Mouse (Mus musculus) heart, adult 11 months (tissue): ENCODE measurements around the gene Txndc11.

Source experiments
- DNase-seq: peaks from one replicate; pipeline ENCODE4 v3.0.0; 2022

Gene Txndc11

DNA sequence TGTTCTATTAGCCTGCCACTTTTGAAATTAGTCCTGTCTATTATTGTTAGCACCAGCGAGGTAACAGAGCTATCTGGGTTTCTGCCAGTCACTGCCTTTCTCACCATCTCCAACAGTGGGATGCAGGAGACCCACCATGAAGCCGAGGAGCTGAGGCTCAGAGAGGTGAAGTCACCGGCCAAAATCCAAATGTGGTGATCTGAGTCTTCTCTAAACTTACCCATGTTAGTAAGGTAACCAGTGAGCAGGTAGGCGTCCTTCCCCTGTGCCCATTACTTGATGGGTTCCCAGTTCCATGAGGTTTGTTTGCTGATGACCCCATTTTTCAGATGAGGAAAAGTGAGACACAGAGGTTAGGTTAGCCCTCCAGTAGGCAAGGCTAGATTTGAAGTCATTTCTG is 70.1 kb downstream of the Txndc11 start:
- peak; percentile 90 for DNase-seq

GRCm38 (mm10) chr16:11062794-11063721 is 71.4 kb downstream of the Txndc11 start:
- DNase-seq: peak; percentile 100

GRCm38 (mm10) chr16:11060645-11061044 is 73.8 kb downstream of the Txndc11 start, which contains the start of gene Snn:
Gene Snn, plus strand, starts transcription at chr16:11060945.
- DNase-seq: peak; percentile 80

GRCm38 (mm10) chr16:11055916-11056315 is 78.5 kb downstream of the Txndc11 start:
- no peak for DNase-seq

DNA sequence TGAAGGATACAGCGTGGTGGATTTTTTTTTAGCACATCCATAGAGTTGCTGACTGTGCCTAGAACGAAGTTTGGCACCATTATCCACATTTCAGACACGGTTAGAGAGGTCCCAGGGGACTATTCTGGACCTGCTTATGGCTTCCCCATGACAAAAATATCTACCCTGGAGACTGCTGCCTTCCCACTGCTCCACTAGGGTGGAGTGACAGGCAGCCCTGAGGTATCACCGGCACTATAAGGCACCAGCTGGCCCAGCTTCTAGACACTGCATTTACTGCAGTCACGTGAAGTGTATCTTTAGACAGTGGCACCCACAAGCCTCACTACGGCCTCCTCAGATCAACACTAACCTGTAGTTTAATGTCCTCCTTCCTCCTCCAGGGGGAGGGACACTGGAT is 79.6 kb downstream of the Txndc11 start:
- DNase-seq: peak; percentile 81

DNA sequence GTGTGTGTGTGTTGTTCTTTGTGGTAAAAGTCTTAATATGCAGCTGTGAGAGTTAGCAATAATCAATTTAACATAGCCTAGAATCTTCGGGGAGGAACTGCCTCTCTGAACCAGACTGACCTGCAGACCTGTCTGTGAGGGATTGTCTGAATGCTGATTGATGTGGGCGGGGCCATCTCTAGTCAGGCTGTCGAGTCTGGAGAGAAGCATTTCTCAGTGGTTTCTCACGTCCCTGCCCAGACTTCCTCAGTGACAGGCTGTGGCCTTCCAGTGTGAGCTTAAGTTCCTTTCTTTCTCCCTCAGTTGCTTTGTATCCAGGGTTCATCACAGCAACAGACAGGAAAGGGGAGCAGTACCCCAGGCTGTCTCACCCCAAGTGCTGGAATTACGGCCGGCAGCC is 80.0 kb downstream of the Txndc11 start:
- DNase-seq: no peak

GRCm38 (mm10) chr16:11051134-11051533 is 83.3 kb downstream of the Txndc11 start:
- no peak for DNase-seq

DNA sequence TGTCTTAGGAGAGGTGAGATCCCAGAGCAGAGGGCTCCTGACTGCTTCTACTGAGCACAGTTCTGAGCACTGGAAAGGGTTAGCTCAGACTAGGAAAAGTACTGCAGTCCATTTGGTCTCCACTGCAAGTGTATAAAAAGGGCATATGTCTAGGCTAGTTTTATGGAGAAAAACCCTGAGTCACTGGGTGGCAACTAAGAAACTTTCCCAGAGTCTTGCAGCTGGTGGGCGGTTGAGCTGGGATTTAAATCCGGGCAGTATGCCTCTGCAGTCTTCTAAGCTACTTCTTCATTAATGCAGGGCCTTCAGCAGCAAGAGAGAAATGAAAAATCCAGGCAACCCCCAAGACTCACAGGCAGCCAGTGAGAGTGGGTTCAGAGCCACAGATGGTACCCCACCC is 84.2 kb downstream of the Txndc11 start:
- DNase-seq: no peak

DNA sequence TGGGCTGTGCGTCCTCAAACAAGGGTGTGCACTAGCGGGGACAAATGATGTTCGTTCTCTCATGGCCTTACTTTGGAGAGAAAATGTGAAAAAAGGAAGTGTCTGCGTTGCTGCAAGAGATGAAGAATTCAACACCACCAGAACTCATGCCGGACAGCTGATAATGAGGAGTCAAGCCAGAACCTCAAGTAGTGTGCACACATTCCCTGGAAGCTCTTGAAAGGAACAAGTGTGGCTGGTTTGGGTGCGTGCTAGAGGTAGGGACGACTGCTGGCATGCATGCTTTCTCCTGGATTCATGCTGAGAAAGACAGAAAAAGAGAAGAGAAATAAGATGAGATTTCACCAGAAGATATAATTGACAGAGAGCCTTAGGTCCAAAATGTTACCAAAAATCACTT is 87.3 kb downstream of the Txndc11 start:
- DNase-seq: no peak

GRCm38 (mm10) chr16:11046437-11046836 is 88.0 kb downstream of the Txndc11 start:
- DNase-seq: peak; percentile 99

GRCm38 (mm10) chr16:11043239-11043638 is 91.2 kb downstream of the Txndc11 start:
- DNase-seq: no peak

DNA sequence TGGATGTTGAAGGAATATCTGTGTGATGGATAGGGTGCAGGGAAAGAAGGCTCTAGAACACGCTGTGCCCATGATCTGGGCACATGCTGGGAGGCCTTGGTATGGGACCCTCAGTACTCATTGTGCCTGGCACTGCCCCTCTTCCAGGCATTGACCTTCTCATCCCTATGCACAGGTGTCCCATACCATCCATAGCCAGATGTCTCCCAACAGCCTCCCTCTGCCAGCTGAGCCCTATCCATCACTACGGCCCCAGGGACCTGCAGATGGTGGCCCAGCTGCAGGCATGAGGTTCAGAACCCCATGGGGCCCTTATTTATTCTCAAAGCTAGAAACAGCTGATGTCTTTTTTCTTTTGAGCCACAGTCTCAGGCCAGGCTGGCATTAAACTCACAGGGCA is 93.8 kb downstream of the Txndc11 start:
- DNase-seq: peak; percentile 52

GRCm38 (mm10) chr16:11035790-11036431 is 98.5 kb downstream of the Txndc11 start:
- DNase-seq: peak; percentile 96

DNA sequence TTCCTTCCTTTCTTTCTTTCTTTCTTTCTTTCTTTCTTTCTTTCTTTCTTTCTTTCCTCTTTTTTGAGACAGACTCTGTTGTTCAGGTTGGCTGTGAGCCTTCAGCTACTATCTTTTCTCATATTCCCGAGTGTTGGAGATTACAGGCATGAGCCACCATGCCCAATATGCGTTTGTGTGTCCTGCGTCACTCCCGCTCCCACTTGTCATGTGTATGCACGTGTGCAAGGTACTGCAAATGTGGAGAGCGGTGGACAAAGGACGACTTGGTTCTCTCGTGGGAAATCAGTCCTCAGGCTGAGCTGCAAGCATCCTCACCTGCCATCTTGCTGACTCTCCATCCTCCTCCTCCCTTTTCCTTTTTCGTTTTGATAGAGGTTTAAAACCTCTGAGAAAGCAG is 99.2 kb downstream of the Txndc11 start:
- DNase-seq: no peak

- peak; percentile 97 for DNase-seq
These were observed 100.2 kb downstream of the Txndc11 start for GRCm38 (mm10) chr16:11034193-11034803.

DNA sequence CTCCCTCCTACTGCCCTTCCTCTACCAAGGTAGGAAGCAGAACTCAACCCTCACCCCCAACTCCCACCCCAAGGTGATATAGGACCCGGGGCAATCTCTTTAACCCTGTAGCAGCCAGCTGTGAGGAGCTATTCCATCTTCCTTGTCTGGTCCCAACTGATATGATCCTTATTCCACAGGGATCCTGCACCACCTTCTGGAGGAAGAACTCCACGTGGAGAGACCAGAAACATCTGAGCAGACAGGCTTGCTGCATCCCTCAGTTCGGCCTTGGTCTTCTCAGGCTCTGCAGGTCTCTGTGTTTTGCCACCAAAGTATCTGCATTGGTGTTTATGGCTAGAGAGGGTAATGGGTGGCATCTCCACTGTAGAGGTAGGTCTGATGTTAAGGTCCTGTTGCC is 103.1 kb downstream of the Txndc11 start:
- no peak for DNase-seq

GRCm38 (mm10) chr16:11030844-11031243 is 103.6 kb downstream of the Txndc11 start:
- DNase-seq: no peak

DNA sequence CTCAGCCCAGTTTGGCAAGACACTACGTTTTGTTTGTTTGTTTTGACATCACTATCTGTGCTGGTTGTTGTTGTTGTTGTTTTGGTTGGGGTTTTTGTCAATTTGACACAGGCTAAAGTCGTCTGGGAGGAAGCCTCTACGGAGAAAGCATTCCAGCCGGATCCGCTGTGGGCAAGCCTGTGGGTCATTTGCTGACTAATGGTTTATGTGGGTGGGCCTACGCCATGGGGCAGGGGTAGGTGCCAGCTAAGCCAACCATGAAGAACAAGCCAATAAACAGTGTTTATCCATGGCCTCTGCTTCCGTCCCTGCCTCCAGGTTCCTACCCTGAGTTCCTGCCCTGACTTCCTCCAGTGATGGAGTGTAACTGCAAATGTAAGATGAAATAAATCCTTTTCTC is 106.2 kb downstream of the Txndc11 start:
- no peak for DNase-seq
